Mouse (Mus musculus) forebrain, embryonic 16.5 days (tissue): ENCODE measurements around the gene AI661453. TPM values are rescaled to one million over a fixed set of nuclear protein-coding genes. Genes with fewer than 3 reads are reported as not detected.
A peak's percentile ranks its signal among the peaks of the same experiment; 100 is the strongest.

Experiments
- ATAC-seq: fragments of 200-750 bp; cut with Nextera tagmentation; 2 replicates; pipeline ENCODE4 v1.8.0; 2017; ENCODE audit warnings: mild to moderate bottlenecking, moderate library complexity
- H3K27ac ChIP-seq: fragments of 300-500 bp; sonication (generic); 2 replicates; pipeline ENCODE4 v1.5.1; 2014; ENCODE audit warnings: low read length, control low read depth
- H3K27me3 ChIP-seq: fragments of 300-500 bp; sonication (generic); replicated peaks from 2 replicates; pipeline ENCODE4 v1.6.1; 2014; ENCODE audit warnings: low read length; ENCODE audit not compliant: control insufficient read depth, insufficient read depth
- H3K36me3 ChIP-seq: fragments of 300-500 bp; sonication (generic); 2 replicates; pipeline ENCODE4 v1.6.1; 2014; ENCODE audit not compliant: control insufficient read depth, insufficient read depth
- H3K4me1 ChIP-seq: fragments of 300-500 bp; sonication (generic); replicated peaks from 2 replicates; pipeline ENCODE4 v1.6.1; 2014; ENCODE audit warnings: low read length; ENCODE audit not compliant: control insufficient read depth, insufficient read depth
- H3K4me2 ChIP-seq: fragments of 300-500 bp; sonication (generic); 2 replicates; pipeline ENCODE4 v1.6.1; 2014; ENCODE audit warnings: mild to moderate bottlenecking, low read length, control low read depth
- H3K4me3 ChIP-seq: fragments of 300-500 bp; sonication (generic); replicated peaks from 2 replicates; pipeline ENCODE4 v1.5.1; 2014; ENCODE audit warnings: mild to moderate bottlenecking, low read length, control low read depth
- H3K9ac ChIP-seq: fragments of 300-500 bp; sonication (generic); replicated peaks from 2 replicates; pipeline ENCODE4 v1.6.1; 2014; ENCODE audit warnings: low read depth, low read length, control low read depth
- H3K9me3 ChIP-seq: fragments of 300-500 bp; sonication (generic); 2 replicates; pipeline ENCODE4 v1.6.1; 2016; ENCODE audit warnings: low read length; ENCODE audit not compliant: control insufficient read depth
- WGBS: fragments of 180-500 bp; shearing (Covaris S2); extraction: QIAGEN DNeasy Blood & Tissue Kit; methylation state at CpG from one replicate; pipeline ENCODE4 v1.1.7; 2014; 5-methylcytosine and 5-hydroxymethylcytosine counted together
- polyA plus RNA-seq: library from polyadenylated mRNA; unstranded; fragments of >200 nt; fragmentation: Nextera tagmentation; extraction: Ambion mirVana; gene quantifications from 2 replicates; pipeline ENCODE4 v1.2.1, GENCODE M21; 2015

Gene AI661453
- polyA plus RNA-seq, 1 experiment from 2014 or later = 0.22 TPM

DNA sequence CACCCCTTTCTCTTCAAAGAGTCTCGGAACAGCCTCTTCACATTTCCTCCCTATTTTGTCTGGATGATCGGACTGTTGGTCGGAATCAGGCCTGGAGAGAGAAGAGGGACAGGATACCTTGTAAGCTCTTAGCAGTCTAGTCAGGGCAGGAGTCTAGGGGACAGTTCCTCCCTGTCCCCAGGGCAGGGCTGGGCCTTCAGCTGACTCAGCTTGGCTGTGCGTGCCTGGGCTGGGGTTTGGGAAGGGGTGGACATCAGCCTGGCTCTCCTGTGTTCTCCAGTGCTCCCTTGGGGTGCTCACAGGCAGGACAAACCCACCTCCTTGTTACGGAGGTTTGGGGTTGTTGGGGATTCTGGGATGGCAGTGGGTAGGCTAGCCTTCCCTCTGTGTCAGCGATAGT, 2.2 kb downstream of the AI661453 start:
- H3K4me2 ChIP-seq = no peak overlapping the region
- no peaks in the 10 kb centered on the region for H3K36me3 ChIP-seq
- ATAC-seq = no peak
- no peak overlapping the region for H3K9ac ChIP-seq
- no peak overlapping the region for H3K27ac ChIP-seq
- peaks cover 42% of the 10 kb centered on the region for H3K27me3 ChIP-seq
- no peaks in the 10 kb centered on the region for H3K9me3 ChIP-seq
- peaks cover 15% of the 10 kb centered on the region for H3K4me1 ChIP-seq
- no peak overlapping the region for H3K4me3 ChIP-seq
- WGBS = 69% methylated on average over 6 of the region's 6 CpGs

DNA sequence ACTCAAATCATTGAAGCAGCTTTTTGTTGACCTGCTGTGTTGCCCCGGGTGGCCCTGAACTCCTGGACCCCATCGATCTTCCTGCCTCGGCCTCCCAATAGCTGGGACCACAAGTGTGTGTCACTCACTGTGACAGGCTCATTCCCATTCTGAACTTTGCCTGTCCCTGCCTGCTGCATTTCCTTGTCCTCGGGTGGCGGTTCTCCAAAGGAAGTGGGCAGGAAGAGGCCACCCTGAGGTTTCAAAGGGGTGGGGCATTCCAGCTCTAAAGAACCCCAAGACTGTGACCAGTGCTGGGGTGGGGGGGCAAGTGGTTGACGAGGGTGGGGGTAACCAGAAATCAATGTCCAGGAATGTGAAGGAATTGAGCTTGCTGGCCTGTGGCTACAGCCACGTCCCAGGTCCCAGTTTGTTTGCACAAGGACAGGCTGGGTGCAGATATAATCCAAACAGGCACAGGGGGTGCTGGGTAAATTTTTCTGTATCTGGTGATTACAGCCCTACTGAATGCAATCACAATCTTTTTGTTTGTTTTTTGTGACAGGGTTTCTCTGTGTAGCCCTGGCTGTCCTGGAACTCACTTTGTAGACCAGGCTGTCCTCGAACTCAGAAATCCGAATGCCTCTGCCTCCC, 3.1 kb downstream of the AI661453 start:
- H3K9me3 ChIP-seq = no peaks in the 10 kb centered on the region
- no peaks in the 10 kb centered on the region for H3K36me3 ChIP-seq
- H3K27ac ChIP-seq = no peak overlapping the region
- H3K4me2 ChIP-seq = no peak overlapping the region
- 48% methylated on average over 9 of the region's 9 CpGs for WGBS
- H3K4me1 ChIP-seq = peaks cover 15% of the 10 kb centered on the region
- no peak overlapping the region for H3K9ac ChIP-seq
- no peak overlapping the region for H3K4me3 ChIP-seq
- ATAC-seq = no peak
- H3K27me3 ChIP-seq = peaks cover 42% of the 10 kb centered on the region

DNA sequence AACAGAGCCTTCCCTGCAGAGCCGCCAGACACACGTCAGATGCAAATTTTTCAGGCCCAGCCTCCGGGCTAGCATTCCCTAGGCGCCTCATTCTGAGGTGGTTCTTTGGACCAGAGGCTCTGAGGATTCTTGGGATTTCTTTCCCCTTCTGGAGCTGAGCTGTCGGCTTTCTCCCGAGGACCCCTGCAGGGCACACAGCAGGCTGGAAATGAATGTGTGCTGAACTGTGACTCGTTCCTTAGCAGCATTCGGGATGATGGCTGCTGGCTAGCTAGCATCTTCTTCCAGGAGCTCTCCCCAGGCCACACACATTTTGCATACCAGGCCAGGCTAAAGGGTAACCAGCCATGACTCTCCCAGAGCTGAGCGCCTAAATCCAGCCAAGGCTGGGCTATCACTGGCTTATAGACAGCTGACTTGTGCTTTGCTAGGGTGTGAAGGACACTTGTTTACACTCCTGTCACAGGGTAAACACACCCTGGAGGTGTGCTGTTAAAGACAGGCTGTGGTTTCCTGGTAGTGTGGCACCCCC, 4.0 kb downstream of the AI661453 start:
- H3K4me3 ChIP-seq = no peak overlapping the region
- no peak overlapping the region for H3K27ac ChIP-seq
- H3K4me1 ChIP-seq = peaks cover 15% of the 10 kb centered on the region
- no peaks in the 10 kb centered on the region for H3K36me3 ChIP-seq
- no peaks in the 10 kb centered on the region for H3K9me3 ChIP-seq
- H3K27me3 ChIP-seq = peaks cover 37% of the 10 kb centered on the region
- 0 out of 2 replicates have a peak overlapping the region, but pooled peaks have one; percentile 13 for H3K9ac ChIP-seq
- H3K4me2 ChIP-seq = no peak overlapping the region
- 8% methylated on average over 9 of the region's 9 CpGs for WGBS
- no peak for ATAC-seq

DNA sequence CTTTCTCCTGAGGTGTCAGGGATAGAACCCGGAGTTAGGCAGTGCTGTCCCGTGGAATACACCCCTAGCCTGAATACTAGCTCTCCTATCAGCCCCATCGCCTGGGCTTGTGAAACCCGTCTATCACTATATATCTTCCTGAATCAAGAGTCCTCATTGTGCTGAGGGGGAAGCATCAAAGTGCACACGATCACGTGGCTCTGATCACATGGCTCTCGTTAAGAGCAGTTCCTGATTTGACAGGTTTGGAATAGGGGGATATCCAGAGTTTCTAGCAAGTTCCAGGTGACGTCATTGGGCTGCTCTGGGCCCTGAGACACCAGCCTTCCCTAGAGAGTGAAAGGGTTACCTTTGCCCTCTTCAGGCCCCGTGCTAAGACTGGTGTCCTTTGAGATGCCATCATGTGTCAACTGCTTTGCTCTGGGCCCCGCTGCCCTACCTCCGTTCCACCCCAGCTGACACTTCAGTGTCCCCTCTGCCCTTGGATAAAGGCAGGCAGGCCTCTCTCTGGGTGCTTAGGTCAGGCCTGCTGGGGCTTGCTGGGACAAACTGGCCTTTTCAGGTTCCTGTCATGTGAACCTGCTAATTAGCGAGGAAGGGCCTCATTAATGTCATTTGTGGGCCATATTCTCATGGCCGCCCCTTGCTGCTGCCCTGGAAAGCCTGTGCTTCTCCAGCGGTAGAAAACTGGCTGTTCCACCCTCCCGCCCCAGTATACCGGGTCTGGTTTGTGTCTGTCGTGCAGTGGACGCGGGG, 5.1 kb downstream of the AI661453 start:
- H3K4me3 ChIP-seq = no peak overlapping the region
- peaks cover 12% of the 10 kb centered on the region for H3K4me1 ChIP-seq
- no peak overlapping the region for H3K4me2 ChIP-seq
- no peaks in the 10 kb centered on the region for H3K36me3 ChIP-seq
- WGBS = 53% methylated on average over 19 of the region's 19 CpGs
- no peak overlapping the region for H3K9ac ChIP-seq
- H3K27me3 ChIP-seq = peaks cover 27% of the 10 kb centered on the region
- H3K27ac ChIP-seq = no peak overlapping the region
- no peaks in the 10 kb centered on the region for H3K9me3 ChIP-seq
- ATAC-seq = no peak

DNA sequence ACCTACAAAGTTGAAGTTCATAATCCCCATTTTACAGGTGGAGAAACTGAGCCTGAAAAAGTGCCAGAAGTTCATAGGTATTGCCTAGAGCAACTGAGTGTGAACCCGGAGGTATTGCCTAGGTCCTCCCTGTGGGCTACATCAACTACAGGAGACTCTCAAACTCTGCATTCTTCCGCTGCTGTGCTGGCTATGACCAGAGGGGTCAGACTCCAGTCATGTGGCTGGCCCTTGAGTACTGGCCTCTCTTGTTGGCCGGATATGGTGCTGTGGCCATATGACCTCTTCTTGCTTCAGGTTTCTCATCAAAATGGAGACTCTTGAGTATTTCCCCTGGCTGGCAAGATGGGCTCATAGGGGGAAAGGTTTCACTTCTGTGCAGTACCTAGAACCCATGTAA, 5.9 kb downstream of the AI661453 start:
- no peaks in the 10 kb centered on the region for H3K36me3 ChIP-seq
- H3K4me2 ChIP-seq = no peak overlapping the region
- 83% methylated on average over 3 of the region's 3 CpGs for WGBS
- H3K9ac ChIP-seq = no peak overlapping the region
- ATAC-seq = no peak
- H3K4me3 ChIP-seq = no peak overlapping the region
- no peaks in the 10 kb centered on the region for H3K9me3 ChIP-seq
- no peak overlapping the region for H3K27ac ChIP-seq
- H3K4me1 ChIP-seq = peaks cover 5% of the 10 kb centered on the region; the same call in 1 of the 2 replicates
- peaks cover 19% of the 10 kb centered on the region for H3K27me3 ChIP-seq

DNA sequence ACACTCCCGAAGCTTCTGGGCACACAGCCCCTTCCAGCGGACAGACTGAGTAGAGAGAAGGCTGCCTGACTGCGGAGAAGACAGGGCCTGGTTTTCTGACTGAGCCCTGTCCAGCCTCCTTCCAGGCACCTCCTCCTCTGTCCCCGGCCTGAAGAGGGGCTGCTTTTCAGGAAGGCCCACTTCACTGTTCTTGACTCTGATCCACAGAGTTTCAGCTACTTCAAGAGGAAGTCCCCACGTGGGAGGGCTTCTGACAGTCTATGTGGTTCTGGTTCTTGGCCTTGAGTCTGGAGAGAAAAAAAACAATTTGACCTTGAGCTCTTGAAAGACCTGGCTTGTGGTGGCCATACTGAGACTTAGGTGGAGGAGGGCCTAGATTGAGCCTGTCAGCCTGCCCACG, 7.7 kb downstream of the AI661453 start:
- Histone ChIP-seq H3K4me3 (no peak overlapping the region), H3K27ac (no peak overlapping the region), H3K36me3 (no peaks in the 10 kb centered on the region), H3K4me1 (peaks cover 5% of the 10 kb centered on the region; the same call in 1 of the 2 replicates), H3K27me3 (0 out of 2 replicates have a peak, but pooled peaks cover 2% of the 10 kb centered on the region), H3K9me3 (no peaks in the 10 kb centered on the region), H3K4me2 (no peak overlapping the region), H3K9ac (no peak overlapping the region)
- WGBS = 76% methylated on average over 6 of the region's 6 CpGs
- ATAC-seq = no peak

DNA sequence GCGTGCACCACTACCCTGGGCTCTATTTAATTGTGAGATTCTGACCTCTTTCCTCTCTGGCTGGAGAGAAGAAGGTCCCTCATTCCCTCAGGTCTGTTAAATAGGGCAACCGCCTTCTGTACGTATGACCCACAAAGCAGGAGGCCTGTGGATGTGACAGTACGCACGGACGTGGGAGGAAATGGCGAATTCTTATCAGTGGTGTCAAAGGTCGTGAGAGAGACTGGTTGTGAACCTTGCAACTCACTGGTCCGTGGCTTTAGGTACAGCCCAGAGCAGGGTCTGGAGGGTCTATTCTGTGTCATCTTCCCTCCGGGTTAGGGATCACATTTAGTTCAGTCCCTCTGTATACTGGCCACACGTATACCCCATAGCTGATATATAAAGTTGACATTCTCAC, 9.1 kb downstream of the AI661453 start:
- Histone ChIP-seq H3K4me3 (no peak overlapping the region), H3K4me1 (no peaks in the 10 kb centered on the region), H3K9me3 (no peaks in the 10 kb centered on the region), H3K27ac (no peak overlapping the region), H3K4me2 (no peak overlapping the region), H3K27me3 (0 out of 2 replicates have a peak, but pooled peaks cover 2% of the 10 kb centered on the region), H3K9ac (no peak overlapping the region), H3K36me3 (no peaks in the 10 kb centered on the region)
- no peak for ATAC-seq
- 85% methylated on average over 11 of the region's 11 CpGs for WGBS

DNA sequence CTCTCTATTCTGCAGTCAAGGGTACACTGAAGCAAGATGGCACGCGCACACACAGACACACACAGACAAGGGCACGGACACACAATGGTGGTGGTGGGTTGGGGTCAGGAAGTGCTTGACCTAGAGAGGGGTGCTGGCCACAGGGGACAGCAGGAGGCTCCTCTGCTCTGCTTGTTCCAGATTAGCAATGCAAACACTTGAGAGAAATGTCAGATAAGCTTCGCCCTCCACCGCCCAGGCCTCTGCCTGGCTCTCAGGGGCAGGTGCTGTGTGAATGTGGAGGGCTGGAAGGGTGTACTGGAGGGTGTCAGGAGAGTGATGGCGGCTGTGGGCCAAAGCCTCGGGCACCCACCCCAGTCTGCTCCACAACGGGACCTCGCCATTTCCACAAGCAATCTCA, 9.6 kb downstream of the AI661453 start:
- Histone ChIP-seq H3K4me3 (no peak overlapping the region), H3K27ac (no peak overlapping the region), H3K9ac (no peak overlapping the region), H3K36me3 (no peaks in the 10 kb centered on the region), H3K4me2 (no peak overlapping the region), H3K27me3 (no peaks in the 10 kb centered on the region), H3K9me3 (no peaks in the 10 kb centered on the region), H3K4me1 (no peaks in the 10 kb centered on the region)
- no peak for ATAC-seq
- 81% methylated on average over 9 of the region's 9 CpGs for WGBS

DNA sequence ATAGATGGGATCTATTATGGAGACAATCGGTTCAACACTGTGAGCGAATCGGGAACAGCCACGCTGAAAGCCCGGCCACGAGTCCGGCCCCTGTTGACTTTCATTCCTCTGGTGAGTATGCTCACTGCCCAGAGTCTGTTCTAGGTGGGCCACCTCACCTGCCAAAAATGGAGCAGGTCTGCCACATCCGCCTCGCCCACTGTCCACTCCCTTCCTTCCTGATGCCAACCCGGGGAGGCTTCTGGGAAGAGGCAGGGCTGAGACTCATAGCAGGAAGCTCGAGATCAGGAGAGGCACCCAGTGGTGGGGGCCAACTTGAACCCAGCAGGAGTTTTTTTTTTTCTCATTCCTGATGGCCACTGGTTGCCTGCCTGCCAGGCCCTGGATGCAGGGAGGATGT, 10.1 kb downstream of the AI661453 start:
- H3K9me3 ChIP-seq = no peaks in the 10 kb centered on the region
- no peak for ATAC-seq
- no peaks in the 10 kb centered on the region for H3K36me3 ChIP-seq
- 92% methylated on average over 11 of the region's 11 CpGs for WGBS
- no peak overlapping the region for H3K9ac ChIP-seq
- H3K4me1 ChIP-seq = no peaks in the 10 kb centered on the region
- H3K4me3 ChIP-seq = no peak overlapping the region
- H3K27me3 ChIP-seq = no peaks in the 10 kb centered on the region
- no peak overlapping the region for H3K4me2 ChIP-seq
- no peak overlapping the region for H3K27ac ChIP-seq
